Mouse (Mus musculus) telencephalon, adult 2 months (tissue): ENCODE data around the gene A730071L15Rik.

ENCODE experiments used
- DNase-seq: peaks from one replicate; pipeline ENCODE4 v3.0.0-alpha.2; 2011; ENCODE audit warnings: low read depth, low spot score

The A730071L15Rik gene

DNA sequence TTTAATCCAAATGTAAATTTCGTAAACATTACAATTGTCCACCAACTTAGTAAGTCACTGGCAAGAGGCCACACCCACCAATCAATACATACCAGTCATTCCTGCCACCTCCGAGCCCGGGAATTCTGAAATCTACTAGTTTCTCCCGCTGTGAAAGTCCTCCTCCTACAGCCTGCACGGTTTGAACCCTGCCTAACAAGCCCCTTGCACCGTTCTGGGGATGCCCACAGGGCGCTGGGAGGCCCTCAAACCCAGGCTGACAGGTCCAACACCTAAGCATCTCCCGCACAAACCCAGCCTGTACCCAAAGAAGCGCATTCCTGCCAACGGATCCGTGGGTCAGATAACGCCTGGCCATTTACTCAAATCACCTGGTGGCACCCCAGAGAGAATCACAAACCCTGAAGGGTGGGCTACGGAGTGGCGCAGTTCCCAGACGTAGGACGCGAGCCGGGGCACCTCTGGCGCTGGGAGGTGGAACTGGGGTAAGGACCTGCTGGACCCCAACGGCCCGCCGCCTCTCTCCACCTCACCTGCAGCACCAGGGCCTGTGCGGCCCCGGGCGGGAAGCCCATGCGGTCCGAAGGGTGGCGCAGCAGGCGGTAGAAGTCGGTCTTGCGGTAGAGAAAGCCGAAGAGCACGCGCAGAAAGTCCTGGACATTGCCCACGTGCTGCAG lies at the start of gene A730071L15Rik:
Gene A730071L15Rik (plus strand): TSS at position 620 of the 677 bp plus-strand sequence.
- no peak for DNase-seq

DNA sequence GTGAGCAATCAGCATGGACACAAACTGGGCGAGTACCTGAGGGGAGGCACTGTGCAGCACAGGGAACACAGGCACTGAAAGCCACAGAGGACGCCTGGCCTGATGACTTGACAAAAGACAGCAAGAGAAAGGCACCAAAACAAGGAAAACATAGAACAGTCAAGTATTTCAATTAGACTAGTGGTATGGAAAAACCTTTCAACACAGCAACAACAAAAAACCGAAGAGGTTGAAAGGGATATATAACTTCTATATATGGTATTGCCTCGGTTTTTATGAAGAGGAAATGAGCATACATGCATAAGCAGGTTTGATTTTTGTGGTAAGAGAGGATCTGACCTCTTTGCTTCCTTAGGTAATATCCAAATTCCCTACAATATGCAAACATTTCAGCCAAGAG lies 47.0 kb upstream of the A730071L15Rik start:
- no peak for DNase-seq

DNA sequence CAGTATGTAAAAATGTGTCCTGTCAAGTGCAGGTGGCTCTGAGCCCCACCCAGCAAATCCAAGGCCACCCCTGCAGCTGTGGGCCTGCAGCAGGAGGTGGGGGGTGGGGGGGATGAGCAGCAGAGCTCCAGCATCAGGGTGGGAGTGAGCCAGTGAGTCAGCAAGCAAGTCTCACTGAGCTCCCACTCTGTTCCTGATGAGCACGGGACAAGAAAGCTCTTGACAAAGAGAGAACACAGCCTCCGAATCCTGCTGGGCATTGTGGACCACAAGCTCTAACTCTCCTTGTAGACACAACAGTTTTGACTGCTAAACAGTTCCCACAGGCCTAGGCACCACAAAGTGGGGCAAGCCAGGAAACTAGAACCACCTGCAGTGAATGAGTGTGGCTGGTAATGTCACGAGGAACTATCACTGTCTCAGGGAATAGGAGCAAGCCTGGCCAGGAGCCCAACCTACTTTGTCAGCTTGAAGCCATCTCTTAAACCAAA lies 45.6 kb upstream of the A730071L15Rik start:
- DNase-seq = peak; percentile 82

DNA sequence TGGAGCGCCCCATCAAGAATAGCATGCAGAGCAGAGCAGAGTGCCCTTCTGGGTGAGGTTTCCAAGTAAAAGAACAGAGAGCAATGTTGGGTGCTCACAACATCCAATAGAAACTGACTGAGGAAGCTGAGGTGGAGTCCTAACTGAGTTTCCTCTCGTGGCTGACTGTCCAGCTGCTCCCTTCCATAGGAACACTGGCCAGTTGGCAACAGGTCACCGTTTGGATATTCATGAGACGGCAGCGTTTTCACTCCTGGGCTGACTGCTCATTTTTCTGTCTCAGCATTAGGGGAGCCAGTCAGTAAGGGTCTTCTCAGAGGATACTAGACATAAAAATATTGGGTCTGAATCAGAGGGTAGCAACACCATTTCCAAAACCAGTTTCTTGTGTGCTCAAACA lies 43.2 kb upstream of the A730071L15Rik start:
- no peak for DNase-seq

DNA sequence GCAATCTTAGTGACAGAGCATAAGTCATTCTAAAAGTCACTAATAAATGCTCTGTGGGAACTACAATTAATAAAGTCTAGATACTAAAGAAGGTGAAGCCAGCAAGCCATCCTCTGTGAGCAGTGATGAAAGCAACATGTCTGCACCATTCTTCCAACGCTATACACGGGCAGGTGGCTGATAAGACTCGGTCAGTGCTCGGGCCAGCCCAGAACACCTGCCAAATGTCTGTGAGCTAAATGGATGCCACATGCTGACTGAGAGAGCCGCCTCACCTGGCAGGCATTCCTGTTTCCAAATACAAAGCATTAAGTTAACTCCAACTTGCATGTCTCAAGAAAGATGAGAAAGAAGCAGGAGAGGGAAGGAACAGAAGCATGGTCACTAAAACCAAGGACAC lies 42.7 kb upstream of the A730071L15Rik start:
- no peak for DNase-seq

DNA sequence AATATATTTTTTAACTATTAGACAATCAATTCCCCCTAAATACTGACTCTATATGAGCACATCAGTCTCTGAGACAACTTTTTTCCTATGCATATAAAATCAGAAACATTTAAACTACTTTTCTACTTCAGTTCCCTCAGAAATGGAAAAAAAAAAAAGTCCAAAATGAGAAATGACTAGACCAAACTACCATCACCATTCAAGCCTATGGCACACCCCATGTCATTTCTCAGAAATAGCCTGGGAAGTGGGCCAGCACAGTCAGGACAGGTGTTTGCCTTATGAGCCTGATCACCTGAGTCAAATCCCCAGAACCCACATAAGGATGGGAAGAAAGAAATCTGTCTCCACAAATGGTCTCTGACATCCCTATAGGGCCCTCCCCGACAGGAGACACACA lies 41.3 kb upstream of the A730071L15Rik start:
- no peak for DNase-seq

DNA sequence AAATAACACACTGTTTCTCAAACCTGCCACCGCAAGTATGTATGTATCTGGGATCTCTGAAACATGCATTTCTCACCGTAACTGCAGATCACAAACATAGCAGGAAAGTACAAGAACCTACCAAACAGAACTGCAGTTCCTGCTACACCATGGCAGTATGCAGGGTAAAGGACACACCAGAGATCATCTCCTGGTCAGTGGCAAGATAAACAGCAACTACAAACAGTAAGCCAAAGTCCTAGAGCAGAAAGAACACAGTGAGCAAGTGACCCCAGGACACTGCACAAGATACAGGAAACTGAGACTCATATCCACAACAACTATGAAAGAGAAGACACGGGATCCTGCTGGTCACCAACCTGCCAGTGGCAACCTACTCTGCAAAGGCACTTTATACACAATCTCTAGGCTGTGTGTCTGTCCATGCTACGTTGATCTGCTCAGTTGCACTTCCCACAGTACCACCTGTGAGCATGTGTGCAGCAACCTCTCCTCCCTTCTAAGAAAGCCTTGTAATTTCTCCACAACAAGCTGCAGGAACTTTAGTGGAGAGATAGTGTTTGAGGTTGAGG lies 40.0 kb upstream of the A730071L15Rik start:
- no peak for DNase-seq

DNA sequence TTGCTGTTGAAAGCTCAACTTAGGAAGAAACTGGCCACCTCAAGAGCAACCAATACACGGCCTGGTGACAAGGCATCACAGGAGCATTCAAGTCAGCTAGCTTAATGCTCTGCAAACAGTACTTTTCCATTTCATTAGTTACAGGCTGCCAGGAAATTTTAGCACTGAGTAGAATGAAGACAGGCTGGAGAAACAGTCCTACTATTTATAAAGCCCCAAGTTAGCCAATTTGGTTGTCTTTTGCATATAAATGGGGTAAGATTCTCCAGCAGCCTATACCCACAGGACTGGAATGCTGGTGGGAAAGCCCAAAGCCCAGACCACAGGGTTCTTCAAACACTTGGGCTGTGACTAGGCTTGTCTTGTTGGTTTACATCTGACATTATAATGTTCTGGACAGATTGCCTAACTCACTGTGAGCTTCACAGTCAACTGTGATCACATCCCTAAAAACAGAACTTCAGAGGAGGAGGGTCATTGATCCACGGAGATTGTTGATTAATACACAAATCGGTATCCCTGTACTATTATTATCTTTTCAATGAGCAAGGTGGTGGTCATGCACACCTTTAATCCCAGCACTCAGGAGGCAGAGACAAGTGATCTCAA lies 39.1 kb upstream of the A730071L15Rik start:
- no peak for DNase-seq

DNA sequence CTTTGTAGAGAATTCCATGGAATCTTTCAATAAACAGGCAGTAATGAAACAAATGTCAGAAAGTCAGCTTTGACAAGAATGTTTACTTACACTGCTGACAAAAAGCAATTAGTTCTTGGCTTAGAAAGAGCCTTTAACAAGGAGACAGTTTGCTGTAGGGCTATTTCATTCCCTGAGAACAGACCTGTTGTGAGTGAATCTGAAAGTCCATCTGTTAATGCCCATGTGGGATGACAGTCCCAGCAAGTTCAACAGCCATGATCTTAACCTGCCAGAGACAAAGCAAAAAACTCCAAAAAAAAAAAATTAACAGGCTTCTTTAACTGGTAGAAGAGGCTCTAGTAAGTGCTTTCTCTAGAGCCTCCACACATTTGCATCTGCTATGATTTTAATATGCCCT lies 38.3 kb upstream of the A730071L15Rik start:
- no peak for DNase-seq

DNA sequence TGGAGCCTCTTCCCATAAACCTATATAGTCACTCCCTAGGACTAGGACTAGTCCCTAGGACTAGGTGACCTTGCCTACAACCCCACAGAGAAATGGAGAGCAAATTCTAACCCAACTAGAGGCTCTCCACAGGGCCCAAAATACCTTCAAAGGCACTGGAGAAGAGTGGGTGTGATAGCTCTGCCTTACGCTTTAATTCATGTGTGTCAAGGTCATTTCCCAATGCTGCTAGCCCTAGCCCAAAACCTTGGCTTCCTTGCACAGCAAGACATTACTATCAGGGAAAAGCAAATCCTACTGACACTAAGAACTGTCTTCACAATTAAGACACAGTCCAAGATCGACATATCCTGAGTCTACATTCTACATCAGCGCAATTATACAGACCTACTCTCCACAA lies 36.8 kb upstream of the A730071L15Rik start:
- no peak for DNase-seq

DNA sequence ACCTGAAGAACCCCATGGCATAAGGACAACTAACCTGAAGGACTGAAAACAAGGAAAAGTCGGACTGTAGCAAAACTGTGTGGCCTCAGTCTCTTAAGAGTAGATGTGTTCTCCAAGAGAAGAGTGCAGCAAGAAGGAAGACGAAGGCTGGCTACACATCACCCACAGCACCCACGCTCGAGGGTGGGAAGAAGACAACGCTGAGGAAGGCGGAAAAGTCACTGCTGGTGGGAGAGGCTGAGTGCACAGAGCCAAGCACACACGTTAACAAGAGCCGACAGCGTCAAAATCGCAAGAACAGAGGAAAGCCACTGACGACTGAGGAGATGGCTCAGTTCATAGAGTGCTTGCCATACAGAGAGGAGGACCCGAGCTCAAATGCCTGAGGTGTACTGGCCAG lies 36.1 kb upstream of the A730071L15Rik start:
- no peak for DNase-seq

DNA sequence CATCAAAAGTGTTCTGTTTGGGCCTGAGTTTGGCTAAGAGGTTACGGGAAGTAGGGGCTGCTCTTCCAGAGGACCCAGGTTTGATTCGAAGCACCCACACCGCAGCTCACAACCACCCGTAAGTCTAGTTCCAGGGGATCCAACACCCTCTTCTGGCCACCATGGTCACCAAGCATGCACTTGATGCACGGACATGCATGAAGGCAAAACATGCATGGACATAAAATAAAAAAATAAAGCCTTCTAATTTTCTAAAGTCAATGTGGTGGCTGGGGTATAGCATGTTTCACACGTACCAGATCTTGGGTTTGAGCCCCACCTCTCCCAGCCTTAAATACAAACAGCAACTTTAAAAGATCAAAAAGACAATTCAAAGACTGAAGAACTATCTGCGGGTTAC lies 35.0 kb upstream of the A730071L15Rik start:
- DNase-seq = no peak

DNA sequence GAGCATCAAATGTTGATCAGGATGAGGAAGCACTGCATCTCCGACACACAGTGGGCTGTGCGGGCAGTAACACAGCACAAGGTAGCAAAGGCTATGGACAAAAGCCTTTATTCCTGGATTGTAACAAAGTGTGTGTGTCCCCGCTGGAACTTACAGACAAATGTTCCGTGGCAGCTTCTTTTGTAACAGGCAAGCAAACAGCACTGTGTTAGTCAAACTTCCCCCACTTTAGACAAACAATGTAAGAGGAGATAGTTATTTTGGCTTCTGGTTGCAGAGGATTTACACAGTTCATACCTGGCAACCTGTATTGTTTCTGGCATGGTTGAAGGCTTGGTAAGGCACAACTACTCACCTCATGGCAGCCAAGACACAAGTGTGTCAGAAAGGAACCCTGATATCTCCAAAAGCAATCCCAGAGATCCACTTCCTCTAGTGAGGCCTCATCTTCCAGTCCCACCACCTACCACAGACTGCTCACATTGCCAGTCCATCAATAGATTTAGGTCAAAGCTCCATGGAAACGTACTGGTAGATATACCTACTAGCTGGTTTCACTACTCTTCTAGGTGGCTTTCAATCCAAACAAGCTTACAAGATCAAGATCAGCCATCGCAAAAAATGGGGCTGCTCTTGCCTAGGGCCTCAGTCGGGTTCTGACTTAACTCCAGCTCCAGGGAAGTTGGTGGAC lies 34.3 kb upstream of the A730071L15Rik start:
- DNase-seq = no peak

DNA sequence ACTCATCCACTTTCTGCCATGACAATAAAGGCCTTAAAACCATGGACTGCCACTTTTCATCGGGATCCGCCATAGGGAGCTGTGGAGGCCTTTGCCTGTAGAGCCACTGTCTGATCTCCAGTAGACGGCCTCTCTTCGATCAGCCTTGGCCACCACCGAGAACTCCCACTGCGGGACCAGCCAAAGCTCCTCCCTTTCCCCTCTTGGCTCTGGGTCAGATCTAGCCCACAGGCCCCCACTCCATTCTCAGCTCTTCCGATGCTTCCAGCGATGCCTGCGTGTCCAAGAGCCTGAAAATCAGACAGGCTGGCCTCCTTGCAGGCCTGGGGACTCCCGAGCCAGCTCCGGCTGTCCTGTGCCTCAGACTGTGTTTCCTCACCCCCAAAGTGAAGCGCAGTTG lies 33.5 kb upstream of the A730071L15Rik start:
- no peak for DNase-seq

DNA sequence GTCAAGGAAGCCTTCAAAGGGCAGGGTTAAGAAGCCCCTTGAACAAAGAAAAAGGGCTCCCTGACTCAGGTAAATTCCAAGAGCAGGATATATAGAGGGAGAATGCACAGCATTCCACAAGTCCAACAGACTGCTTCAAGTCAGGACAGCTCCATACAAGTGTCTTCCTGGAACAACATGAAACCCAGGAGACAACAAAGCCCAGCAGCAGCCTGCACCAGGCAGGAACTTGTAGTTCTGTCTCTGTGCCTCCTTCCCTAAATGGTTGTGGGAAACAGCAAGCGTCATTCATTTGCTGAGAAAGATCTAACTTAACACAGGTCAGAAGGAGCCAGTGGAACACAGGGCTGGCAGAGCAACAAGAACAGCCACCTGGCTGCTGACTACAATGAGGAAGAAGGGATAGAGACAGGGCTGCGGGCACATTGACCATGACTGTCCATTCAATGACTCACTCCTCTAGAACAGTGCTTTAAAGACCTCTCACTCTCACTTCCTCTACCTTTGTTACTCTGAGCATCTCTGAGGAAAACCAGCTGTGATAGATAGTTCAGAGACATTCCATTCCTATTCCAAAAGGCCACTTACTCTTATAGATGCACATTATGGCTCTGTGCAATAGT lies 30.7 kb upstream of the A730071L15Rik start:
- no peak for DNase-seq

DNA sequence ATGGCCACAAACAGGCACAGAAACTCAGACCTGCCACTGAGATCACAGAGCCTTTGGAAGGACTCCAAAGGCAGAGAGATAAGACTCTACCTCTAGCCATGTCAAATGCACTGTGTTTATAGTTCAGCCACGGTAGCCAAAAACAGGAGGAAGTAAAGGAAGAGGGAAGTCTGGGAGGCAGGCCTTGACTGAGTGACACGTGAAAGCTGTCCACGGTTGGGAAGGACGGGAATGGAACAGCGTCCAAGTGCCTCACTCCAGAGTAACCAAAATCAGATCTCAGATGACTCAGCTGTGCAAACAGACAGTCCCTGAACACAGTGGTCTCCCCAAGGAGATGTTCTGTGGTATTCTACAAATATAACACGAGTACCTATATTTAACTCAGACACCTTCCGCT lies 25.1 kb upstream of the A730071L15Rik start:
- DNase-seq = no peak

DNA sequence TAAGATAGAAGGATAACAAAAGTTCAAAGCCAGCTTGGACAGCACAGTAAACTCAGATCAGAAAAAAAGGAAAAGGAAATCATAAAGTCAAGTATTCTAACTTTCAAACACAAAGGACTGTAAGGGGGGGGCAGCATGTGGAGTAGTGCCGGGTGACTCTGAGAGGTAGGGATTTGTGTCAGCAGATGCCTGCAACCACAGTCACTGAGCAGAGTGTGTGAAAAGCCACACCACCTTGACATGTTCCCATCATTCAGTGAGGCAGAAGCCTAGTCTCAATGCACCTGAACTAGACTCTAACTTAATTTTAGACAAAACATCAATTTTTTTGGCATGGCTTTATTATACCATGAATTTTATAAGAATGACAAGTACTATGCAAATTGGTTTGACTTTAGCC lies 24.3 kb upstream of the A730071L15Rik start:
- no peak for DNase-seq

DNA sequence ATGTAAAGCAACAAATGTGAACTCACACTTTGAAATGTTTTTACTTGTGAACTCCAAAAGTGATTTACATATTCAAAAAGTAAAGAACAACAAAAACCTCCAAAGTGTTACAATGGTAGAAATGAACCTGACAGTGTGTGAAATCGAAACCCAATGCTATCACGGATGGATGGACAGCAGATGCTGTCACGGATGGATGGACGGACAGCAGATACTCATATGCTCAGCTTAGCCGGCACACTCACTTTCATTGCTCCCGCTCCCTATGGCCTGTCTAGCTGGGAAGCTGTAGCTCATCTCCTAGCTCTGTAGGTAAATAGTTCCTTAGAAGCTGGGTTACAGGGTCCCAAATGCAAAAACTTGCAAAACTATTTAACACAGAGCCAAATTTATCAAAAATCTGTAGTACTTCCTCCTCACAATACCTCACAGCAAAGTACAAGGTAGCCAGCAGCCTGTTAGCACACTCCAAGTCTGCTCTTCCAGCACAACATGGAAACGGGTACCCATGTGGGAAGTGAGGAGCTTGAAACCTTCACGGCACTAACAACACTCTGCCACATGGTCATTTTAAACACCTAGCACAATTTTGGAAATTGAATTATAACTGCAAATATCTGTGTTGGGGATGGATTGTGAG lies 21.9 kb upstream of the A730071L15Rik start:
- DNase-seq = no peak

DNA sequence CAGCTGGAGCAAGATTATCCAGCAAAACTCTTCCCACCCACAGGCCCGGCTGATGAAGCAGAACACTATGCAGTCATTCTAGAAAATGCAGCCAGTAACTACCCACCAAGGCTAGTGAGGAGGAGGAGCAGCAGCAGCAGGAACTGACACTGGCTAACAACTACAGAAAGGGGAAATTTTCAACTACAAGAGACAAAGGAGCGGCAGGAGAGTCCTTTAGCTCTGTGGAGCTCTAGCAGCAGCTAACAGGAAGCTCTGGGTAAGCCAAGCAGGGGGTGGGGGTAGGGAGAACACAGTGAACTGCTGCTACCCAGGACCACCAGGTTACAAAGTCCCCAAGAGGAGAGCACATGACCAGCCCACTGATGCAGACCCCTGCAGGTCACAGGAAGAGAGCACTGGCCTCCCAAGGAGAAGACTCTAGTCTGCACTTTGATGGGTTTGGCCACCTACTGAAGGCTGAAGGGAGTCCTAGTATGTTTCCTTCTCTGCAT lies 21.1 kb upstream of the A730071L15Rik start:
- peak; percentile 78 for DNase-seq

DNA sequence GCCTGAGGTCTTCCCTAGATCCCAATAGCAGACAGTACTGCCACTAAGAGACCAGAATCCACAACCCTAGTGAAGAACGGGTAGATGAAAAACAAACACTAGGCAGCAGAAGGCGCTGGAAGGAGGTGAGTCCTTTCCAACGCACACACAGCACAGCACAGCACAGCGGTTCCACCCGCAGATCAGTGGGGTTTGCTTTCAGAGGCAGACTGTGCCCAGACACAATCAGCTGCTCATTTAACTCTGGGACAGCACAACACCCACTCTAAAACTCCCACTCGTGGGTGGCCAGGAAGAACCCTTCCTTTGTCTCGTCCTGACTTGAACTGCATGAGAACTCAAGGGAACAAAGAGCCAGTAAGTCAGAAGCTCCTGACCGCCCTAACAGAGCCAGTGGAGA lies 20.6 kb upstream of the A730071L15Rik start:
- DNase-seq = no peak

DNA sequence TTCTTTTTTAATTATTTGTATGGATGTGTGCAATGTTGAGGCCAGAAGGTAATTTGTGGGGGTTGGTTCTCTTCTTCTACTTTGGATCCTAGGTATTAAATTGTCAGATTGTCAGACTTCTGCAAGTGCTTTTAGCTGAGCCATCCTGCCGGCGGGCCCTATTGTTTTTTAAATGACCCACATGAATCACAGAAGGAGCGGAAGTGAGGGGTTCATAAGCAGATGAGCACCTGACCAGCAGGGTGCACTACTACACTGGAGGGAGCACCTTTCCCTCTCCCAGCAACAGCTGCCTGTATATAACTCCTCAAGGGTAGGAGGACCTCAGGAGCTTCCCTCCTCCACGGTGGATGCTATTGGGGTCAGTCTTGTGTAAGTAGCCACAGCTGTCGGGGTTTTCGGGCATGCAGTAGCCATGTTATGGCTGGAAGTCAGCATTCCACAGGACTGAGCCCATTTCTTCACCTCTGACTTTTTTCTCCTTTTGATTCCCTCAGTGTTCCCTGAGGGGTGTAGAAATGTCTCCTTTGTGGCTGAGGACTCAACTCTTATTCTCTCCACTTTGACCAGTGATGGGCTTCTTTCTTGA lies 18.9 kb upstream of the A730071L15Rik start:
- no peak for DNase-seq
